ENCODE assay signal across 1 mouse cellular context in genomic region chr13:43171020-43171710, GRCm38 (mm10).
TF ChIP-seq lines count a peak whose summit lies in the region.

Gene Tbc1d7 (minus strand): TSS chr13:43171501.

TF ChIP-seq in CH12.LX, 34 proteins besides CTCF, POLR2A, EP300 and RAD21 (continued from another document):
- TF ChIP-seq CHD2 (IDR thresholded peaks at IDR 0.05; ENCODE audit: low read length) (peak; percentile 52; the same call in 1 of the 2 replicates), JUND (conservative IDR thresholded peaks at IDR 0.05; ENCODE audit: low read depth, low read length) (no peak), MYC (IDR thresholded peaks at IDR 0.05; ENCODE audit: low read depth, low read length) (peak; percentile 87), E2F4 (IDR thresholded peaks at IDR 0.05; ENCODE audit: insufficient replicate concordance, low read depth, low read length) (0 out of 2 replicates have a peak, but pooled peaks have one; percentile 41), MAFK (IDR thresholded peaks at IDR 0.05; ENCODE audit: insufficient replicate concordance, low read length) (0 out of 2 replicates have a peak, but pooled peaks have one; percentile 19), NELFE (IDR thresholded peaks at IDR 0.05; ENCODE audit: low read depth, low read length) (peak; percentile 97), ELF1 (IDR thresholded peaks at IDR 0.05; ENCODE audit: low read depth, low read length) (peak; percentile 73), POLR2AphosphoS2 (IDR thresholded peaks at IDR 0.05; ENCODE audit: low read depth, low read length) (peak; percentile 93), RCOR1 (conservative IDR thresholded peaks at IDR 0.05; ENCODE audit: low read depth, low read length) (no peak; the same call in 1 of the 2 replicates), PAX5 (IDR thresholded peaks at IDR 0.05; ENCODE audit: low read length) (no peak), ZKSCAN1 (IDR thresholded peaks at IDR 0.05; ENCODE audit: borderline replicate concordance, low read depth, low read length) (no peak), IRF4 (IDR thresholded peaks at IDR 0.05; ENCODE audit: low read depth, low read length) (peak; percentile 83), ZNF384 (IDR thresholded peaks at IDR 0.05; ENCODE audit: low read depth, low read length) (no peak)
